Mouse (Mus musculus) stomach, postnatal 0 days (tissue): ENCODE measurements around the gene Nomo1.

ENCODE experiments used
- CTCF ChIP-seq: IDR thresholded peaks from 2 replicates; pipeline ENCODE4 v1.5.1; 2016; ENCODE audit warnings: antibody characterized with exemption, low read depth, mild to moderate bottlenecking, moderate library complexity
- EP300 ChIP-seq: optimal IDR thresholded peaks from 2 replicates; pipeline ENCODE3; 2016; ENCODE audit warnings: antibody characterized with exemption

DNA sequence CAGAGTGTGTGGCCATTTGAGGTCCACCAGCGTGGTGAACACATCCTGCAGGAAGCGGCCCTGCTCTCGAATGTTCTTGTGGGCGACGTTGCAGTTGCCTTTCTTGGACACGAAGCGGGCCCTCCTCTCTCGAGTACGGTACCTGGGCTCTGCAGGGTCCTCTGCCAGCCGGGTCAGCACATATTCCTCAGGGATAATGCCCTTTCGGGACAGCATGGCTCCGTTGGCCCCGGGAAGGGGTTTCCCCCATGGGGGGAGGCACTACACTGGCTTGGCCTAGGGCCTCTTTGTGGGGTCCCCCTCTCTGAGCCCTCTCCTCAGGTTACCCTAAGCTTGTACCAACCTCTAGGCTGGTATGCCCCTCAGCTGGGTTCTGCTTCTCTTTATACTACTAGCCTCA, 66.2 kb downstream of the Nomo1 start:
- TF ChIP-seq CTCF (no peak), EP300 (no peak)
